Comparison of ENCODE assay signal across 8 mouse cellular contexts in genomic region chr19:59075472-59076101, GRCm38 (mm10). TPM values are rescaled to one million over a fixed set of nuclear protein-coding genes. Genes with fewer than 3 reads are reported as not detected.
DNase-seq lines count a peak whose midpoint lies in the region; ATAC-seq lines count a peak whose summit lies in the region.

Gene Shtn1, minus strand, starts transcription at chr19:59076100.

- under 1% methylated on average over 43 of the region's 46 CpGs for WGBS in limb, embryonic 12.5 days
- under 1% methylated on average over 41 of the region's 46 CpGs for WGBS in midbrain, embryonic 15.5 days

- peak within 1 kb of the TSS; percentile 55 for H3K4me3 ChIP-seq in limb, embryonic 12.5 days (replicated peaks)
- peak within 1 kb of the TSS; percentile 68 for H3K4me3 ChIP-seq in midbrain, embryonic 15.5 days

- peak; percentile 20; the same call in 1 of the 2 replicates for ATAC-seq in limb, embryonic 12.5 days (ENCODE audit: insufficient number of reproducible peaks, insufficient read depth, low FRiP score, low TSS enrichment, low read depth)
- peak; percentile 94 for ATAC-seq in midbrain, embryonic 15.5 days (replicated peaks)

- peak within 1 kb of the TSS; percentile 42 for H3K9ac ChIP-seq in limb, embryonic 12.5 days (replicated peaks)
- peak within 1 kb of the TSS; percentile 84 for H3K9ac ChIP-seq in midbrain, embryonic 15.5 days

- H3K27me3 ChIP-seq in limb, embryonic 12.5 days = peaks cover 57% of the 10 kb centered on the region
- H3K27me3 ChIP-seq in midbrain, embryonic 15.5 days (replicated peaks) = peaks cover 14% of the 10 kb centered on the region

- peak within 1 kb of the TSS; percentile 99 for H3K4me2 ChIP-seq in limb, embryonic 12.5 days
- peak within 1 kb of the TSS; percentile 77 for H3K4me2 ChIP-seq in midbrain, embryonic 15.5 days

- H3K9me3 ChIP-seq in limb, embryonic 12.5 days = no peaks in the 10 kb centered on the region
- H3K9me3 ChIP-seq in midbrain, embryonic 15.5 days = no peaks in the 10 kb centered on the region

- H3K27ac ChIP-seq in limb, embryonic 12.5 days = no peak within 1 kb of the TSS
- peak within 1 kb of the TSS; percentile 58; the same call in 1 of the 2 replicates for H3K27ac ChIP-seq in midbrain, embryonic 15.5 days

- peaks cover 4% of the 10 kb centered on the region; the same call in 1 of the 2 replicates for H3K4me1 ChIP-seq in limb, embryonic 12.5 days (replicated peaks)
- peaks cover 8% of the 10 kb centered on the region for H3K4me1 ChIP-seq in midbrain, embryonic 15.5 days

- no peaks in the 10 kb centered on the region for H3K36me3 ChIP-seq in limb, embryonic 12.5 days
- H3K36me3 ChIP-seq in midbrain, embryonic 15.5 days (replicated peaks) = no peaks in the 10 kb centered on the region

- intact Hi-C loops in gastrocnemius, postnatal 36 days (cut with DNase I) = no loop called here

- peak; percentile 14 for DNase-seq in gastrocnemius, postnatal 10 days
- no peak for DNase-seq in gastrocnemius, postnatal 36 days
- DNase-seq in cerebellum, postnatal 25 days = peak; percentile 80 to 86
- peak; percentile 18 to 39 for DNase-seq in gastrocnemius, postnatal 4 days (ENCODE audit: low spot score in 2 of 2)
- DNase-seq in kidney, adult 8-10 months = peak; percentile 42 to 59
- DNase-seq in testis, postnatal 10 days (ENCODE audit: low spot score) = peak; percentile 80

RNA-seq across cellular contexts. Expression of gene Shtn1, which starts in this region (rescaled TPM):
- 1 to 10 TPM; 2.2 to 3.7 TPM for total RNA-seq in gastrocnemius, postnatal 10 days (2021)
- total RNA-seq in gastrocnemius, postnatal 36 days (2021) = 1 to 10 TPM in 1 of 2 experiments, under 1 TPM in 1; 0.61 to 1.1 TPM
- total RNA-seq in gastrocnemius, postnatal 4 days (2021) = 1 to 10 TPM; 3.7 to 3.9 TPM
- polyA plus RNA-seq in limb, embryonic 12.5 days (2016; fragmentation: Nextera tagmentation; extraction: Ambion mirVana) = 0.87 and 0.94 TPM in 2 replicates
- polyA plus RNA-seq in midbrain, embryonic 15.5 days (2015; fragmentation: Nextera tagmentation; extraction: Ambion mirVana) = 38.3 and 45.0 TPM in 2 replicates

Comparison
In these comparisons a context has a peak if more than half of its experiments do, and no peak if none do; other contexts are left out.
1. RNA of gene Shtn1 (polyA plus RNA-seq): 38.3 to 45.0 TPM in midbrain, embryonic 15.5 days; 0.87 to 0.94 TPM in limb, embryonic 12.5 days; every median in the first group is over 10 times any median in the second.
2. DNase-seq: peak in gastrocnemius, postnatal 10 days (single experiment), cerebellum, postnatal 25 days (2 of 2), gastrocnemius, postnatal 4 days (2 of 2), kidney, adult 8-10 months (2 of 2) and testis, postnatal 10 days (single experiment); none in gastrocnemius, postnatal 36 days (0 of 2).
3. Peak in ATAC-seq, H3K4me3 ChIP-seq, H3K9ac ChIP-seq and H3K4me2 ChIP-seq in limb, embryonic 12.5 days; RNA of the gene not detected or under 1 TPM.